Mouse (Mus musculus): Measurements from ENCODE around the gene Maco1. TPM values are rescaled to one million over a fixed set of nuclear protein-coding genes. Genes with fewer than 3 reads are reported as not detected.

Gene Maco1
- polyA plus RNA-seq (2014; fragmentation: Illumina TruSeq; extraction: RNeasy Lipid Tissue Mini Kit (QIAGEN cat#74804); ENCODE audit: low replicate concordance), result 30.2 TPM

GRCm38 (mm10) chr4:134853259-134853636 is at the start of gene Maco1:
Gene Maco1, minus strand, starts transcription at chr4:134853345.

GRCm38 (mm10) chr4:134863937-134864729 is 11.0 kb upstream of the Maco1 start, which contains the start of gene Rhd:
Gene Rhd, plus strand, starts transcription at chr4:134864536.

GRCm38 (mm10) chr4:134767426-134768225 is 85.5 kb downstream of the Maco1 start, which contains the start of gene Ldlrap1:
Gene Ldlrap1, minus strand, starts transcription at chr4:134768024.

Other genes starting within 250 kb of the Maco1 start
- 1.0 TPM for gene Man1c1, start 149.1 kb downstream of the Maco1 start, polyA plus RNA-seq (2014; fragmentation: Illumina TruSeq; extraction: RNeasy Lipid Tissue Mini Kit (QIAGEN cat#74804); ENCODE audit: low replicate concordance)
- gene Ldlrap1, start 85.3 kb downstream of the Maco1 start, polyA plus RNA-seq (2014; fragmentation: Illumina TruSeq; extraction: RNeasy Lipid Tissue Mini Kit (QIAGEN cat#74804); ENCODE audit: low replicate concordance), result 0.45 TPM
- not detected for gene Rhd, start 11.2 kb upstream of the Maco1 start, polyA plus RNA-seq (2014; fragmentation: Illumina TruSeq; extraction: RNeasy Lipid Tissue Mini Kit (QIAGEN cat#74804); ENCODE audit: low replicate concordance)
- 22.2 TPM for gene Tmem50a, start 61.7 kb upstream of the Maco1 start, polyA plus RNA-seq (2014; fragmentation: Illumina TruSeq; extraction: RNeasy Lipid Tissue Mini Kit (QIAGEN cat#74804); ENCODE audit: low replicate concordance)
- 1,531 TPM for gene Rsrp1, start 70.2 kb upstream of the Maco1 start, polyA plus RNA-seq (2014; fragmentation: Illumina TruSeq; extraction: RNeasy Lipid Tissue Mini Kit (QIAGEN cat#74804); ENCODE audit: low replicate concordance)
- gene Syf2, start 77.6 kb upstream of the Maco1 start, polyA plus RNA-seq (2014; fragmentation: Illumina TruSeq; extraction: RNeasy Lipid Tissue Mini Kit (QIAGEN cat#74804); ENCODE audit: low replicate concordance), result 52.7 TPM

All from small intestine, adult 10 weeks (tissue).